Mouse (Mus musculus) embryonic fibroblast, embryonic 13.5 days (primary cell): ENCODE results near the gene Ndufb6. TPM values are rescaled to one million over a fixed set of nuclear protein-coding genes. Genes with fewer than 3 reads are reported as not detected.
A peak's percentile ranks its signal among the peaks of the same experiment; 100 is the strongest.

Source experiments
- H3K27ac ChIP-seq: 2 replicates; pipeline ENCODE4 v1.5.1; 2012; ENCODE audit warnings: low read length, control low read depth, inconsistent platforms; ENCODE audit not compliant: insufficient read depth
- H3K4me1 ChIP-seq: 2 replicates; pipeline ENCODE4 v1.6.1; 2011; ENCODE audit warnings: low read length; ENCODE audit not compliant: control insufficient read depth, insufficient read depth
- H3K4me3 ChIP-seq: 2 replicates; pipeline ENCODE4 v1.5.1; 2011; ENCODE audit warnings: mild to moderate bottlenecking, control low read depth, low read length; ENCODE audit not compliant: insufficient read depth
- CTCF ChIP-seq: IDR thresholded peaks from 2 replicates; pipeline ENCODE4 v1.5.1; 2011; ENCODE audit warnings: mild to moderate bottlenecking, control low read depth, low read length, moderate library complexity, borderline replicate concordance; ENCODE audit not compliant: insufficient read depth
- POLR2A ChIP-seq: IDR thresholded peaks from 2 replicates; pipeline ENCODE4 v1.6.1; 2011; ENCODE audit warnings: low read depth, mild to moderate bottlenecking, control low read depth, low read length, moderate library complexity
- polyA plus RNA-seq: library from polyadenylated mRNA; stranded (reverse); fragments of >200 nt; gene quantifications from 2 replicates; pipeline ENCODE4 v1.2.4, GENCODE M21; 2011; ENCODE audit warnings: low read depth; ENCODE audit not compliant: missing spikeins, insufficient read length

The Ndufb6 gene
- 133 and 135 TPM in 2 replicates for polyA plus RNA-seq

DNA sequence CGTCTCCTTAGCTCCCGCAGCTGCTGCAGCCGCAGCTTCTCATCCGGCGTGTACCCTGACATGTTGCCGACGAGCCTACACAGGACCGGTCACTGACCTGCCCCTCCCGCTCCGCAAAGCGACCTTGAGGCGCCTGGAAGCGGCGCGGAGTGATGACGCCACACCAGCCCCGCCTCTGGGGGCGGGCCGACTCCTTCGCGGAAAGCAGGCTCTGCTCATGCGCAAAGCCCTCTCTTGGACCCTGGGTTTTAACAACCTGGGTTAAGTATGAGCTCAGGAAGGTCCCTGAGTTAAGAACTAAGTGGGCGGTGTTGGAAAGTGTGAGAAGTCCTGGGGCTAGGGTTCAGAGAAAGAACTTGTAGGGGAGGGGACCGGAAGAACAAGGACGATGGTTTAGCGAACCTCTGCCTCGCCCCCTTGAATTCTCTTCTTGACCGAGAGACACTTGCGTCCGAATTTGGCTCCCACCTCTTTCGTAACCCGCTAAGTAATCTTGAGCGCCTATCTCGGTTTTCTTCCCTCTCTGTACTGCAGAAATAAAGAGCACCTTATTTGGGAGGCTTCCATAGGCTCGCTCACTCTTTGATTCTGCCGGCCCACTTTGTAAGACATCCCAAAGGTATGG, at the start of gene Ndufb6:
TSS of gene Ndufb6 (minus strand) at position 146 of the 625 bp plus-strand sequence.
- Histone ChIP-seq H3K4me1 (peaks cover 4% of the 10 kb centered on the region; the same call in 1 of the 2 replicates), H3K4me3 (peak within 1 kb of the TSS; percentile 88), H3K27ac (peak within 1 kb of the TSS; percentile 70)
- TF ChIP-seq POLR2A: peak; percentile 89
- TF ChIP-seq CTCF: no peak

GRCm38 (mm10) chr4:40327161-40327560, 47.9 kb upstream of the Ndufb6 start:
- no peak overlapping the region for H3K4me3 ChIP-seq
- TF ChIP-seq CTCF: no peak
- no peak for TF ChIP-seq POLR2A
- no peaks in the 10 kb centered on the region for H3K4me1 ChIP-seq
- H3K27ac ChIP-seq: no peak overlapping the region

- H3K27ac ChIP-seq: no peak overlapping the region
- H3K4me1 ChIP-seq: no peaks in the 10 kb centered on the region
- H3K4me3 ChIP-seq: no peak overlapping the region
- TF ChIP-seq CTCF: no peak
- TF ChIP-seq POLR2A: no peak
Measured at GRCm38 (mm10) chr4:40324620-40325019, 45.4 kb upstream of the Ndufb6 start.

DNA sequence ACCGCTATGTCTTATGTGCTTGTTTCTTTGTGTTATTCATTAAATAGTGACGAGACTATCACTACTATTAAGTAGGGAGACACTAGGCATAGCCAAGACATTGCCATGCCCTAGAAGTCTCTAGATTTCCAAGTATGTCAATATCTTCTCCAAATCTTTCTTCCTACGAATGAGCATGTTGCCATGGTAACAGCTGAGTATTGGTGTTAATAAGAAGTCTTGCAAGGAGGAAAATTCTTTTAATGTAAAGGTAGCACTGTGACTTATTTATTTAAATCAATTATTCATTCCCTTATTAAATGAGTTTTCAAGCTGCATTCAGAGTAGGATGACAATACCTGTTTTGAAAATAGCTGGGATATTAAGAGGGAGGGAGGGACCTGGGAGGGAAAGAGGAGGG, 38.2 kb upstream of the Ndufb6 start:
- Histone ChIP-seq H3K4me3 (no peak overlapping the region), H3K4me1 (no peaks in the 10 kb centered on the region)
- TF ChIP-seq POLR2A (no peak), CTCF (no peak)

DNA sequence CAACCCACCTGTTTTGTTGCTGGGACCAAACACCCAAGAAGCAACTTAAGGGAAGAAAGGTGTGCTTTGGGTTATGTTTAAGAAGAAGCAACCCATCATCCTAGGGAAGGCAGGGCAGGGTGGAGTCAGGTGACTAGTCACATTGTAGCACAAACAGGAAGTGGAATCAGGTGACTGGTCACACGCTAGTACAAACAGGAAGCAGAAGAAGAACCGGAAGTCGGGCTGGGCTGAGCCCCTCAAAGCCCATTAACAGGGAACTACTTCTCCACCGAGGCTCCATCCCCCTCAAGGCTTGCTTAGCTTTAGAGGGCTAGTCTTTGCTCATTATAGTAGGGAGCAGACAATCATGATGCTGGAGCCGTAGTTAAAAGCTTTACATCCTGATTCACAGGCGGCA, 33.8 kb upstream of the Ndufb6 start:
- TF ChIP-seq POLR2A: no peak
- TF ChIP-seq CTCF: no peak
- Histone ChIP-seq H3K4me3 (no peak overlapping the region), H3K4me1 (no peaks in the 10 kb centered on the region), H3K27ac (no peak overlapping the region)

More for the DNA sequence above, 38.2 kb upstream of the Ndufb6 start:
- H3K27ac ChIP-seq: no peak overlapping the region

DNA sequence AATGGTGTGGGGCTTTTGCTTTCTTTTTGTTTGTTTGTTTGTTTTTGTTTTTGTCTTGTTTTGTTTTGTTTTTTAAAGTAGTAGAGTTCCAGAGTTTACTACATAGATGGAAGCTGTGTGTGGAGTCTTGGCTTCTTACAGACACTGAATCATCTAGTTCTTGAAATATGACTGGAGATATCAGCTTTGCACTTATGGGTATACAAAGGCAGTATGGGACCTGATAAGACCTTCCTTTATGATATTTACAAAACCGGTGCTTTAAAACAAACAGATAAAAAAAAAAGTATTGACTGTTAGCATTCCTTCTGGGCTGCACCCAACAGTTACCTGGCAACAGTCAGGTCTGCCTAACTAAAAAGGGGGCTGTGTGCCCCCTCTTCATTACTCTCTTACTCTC, 33.0 kb upstream of the Ndufb6 start:
- TF ChIP-seq POLR2A (no peak), CTCF (no peak)
- Histone ChIP-seq H3K4me3 (no peak overlapping the region), H3K27ac (no peak overlapping the region), H3K4me1 (no peaks in the 10 kb centered on the region)

DNA sequence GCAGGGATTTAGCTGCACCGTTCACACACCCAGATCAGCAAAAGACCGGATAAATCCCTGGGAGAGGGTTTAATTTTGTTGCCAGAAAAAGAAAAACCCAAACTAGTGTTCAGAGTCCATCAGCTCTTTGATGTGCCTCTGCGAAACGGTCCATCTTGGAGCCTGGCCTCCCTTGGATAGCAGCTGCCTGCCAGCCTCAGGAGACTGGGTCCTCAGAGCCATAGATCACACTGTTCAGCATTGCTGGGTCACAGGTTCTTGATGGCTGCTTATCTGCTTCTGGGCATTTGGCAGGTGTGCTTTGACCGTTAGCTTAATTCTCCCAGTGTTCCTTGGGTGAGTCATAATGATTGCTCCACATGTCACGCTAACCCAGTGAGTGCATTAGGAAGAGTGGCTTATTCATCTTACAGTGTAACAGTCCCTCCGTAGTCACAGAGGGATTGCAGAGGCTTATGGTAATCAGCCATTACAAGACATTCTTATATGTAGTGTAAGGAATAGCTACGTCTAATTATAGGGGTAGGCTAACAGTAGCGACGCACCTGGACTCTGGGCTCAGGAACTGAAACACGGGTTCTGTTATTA, 31.7 kb upstream of the Ndufb6 start:
- H3K27ac ChIP-seq: no peak overlapping the region
- no peak for TF ChIP-seq CTCF
- no peak for TF ChIP-seq POLR2A
- no peak overlapping the region for H3K4me3 ChIP-seq
- no peaks in the 10 kb centered on the region for H3K4me1 ChIP-seq

- no peak for TF ChIP-seq CTCF
- TF ChIP-seq POLR2A: no peak
Measured at GRCm38 (mm10) chr4:40309682-40310081, 30.5 kb upstream of the Ndufb6 start.

DNA sequence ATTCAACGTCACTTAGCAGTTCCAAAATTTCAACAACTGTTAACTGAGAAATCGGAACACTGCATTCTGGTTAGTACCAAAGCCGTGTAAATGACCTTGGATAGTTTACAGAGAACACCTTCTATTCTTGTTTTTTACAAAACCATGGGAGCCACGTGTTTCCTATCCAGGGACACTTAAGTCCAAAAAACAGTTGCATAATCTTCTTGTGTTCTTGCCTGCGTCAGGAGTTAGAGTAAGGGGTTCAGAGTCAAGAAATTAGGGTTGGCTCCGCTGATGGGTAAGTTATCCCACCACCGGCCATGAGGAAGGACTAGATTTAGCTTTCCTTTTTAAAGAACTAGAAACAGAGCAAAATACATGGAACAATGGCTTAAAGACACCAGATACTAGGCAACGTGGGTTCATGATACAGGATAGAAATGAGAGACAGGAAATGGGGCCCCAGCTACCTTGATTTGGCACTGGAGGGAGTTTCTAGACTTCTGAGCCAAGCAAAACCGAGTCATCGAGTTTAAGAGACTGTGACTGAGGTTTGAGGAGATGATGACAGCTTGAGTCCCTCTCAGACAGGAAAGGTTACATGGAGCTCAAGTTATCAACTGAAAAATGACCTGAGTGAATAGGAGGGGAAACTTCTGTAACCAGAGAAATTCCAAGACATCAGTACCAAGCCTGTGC, 23.4 kb upstream of the Ndufb6 start:
- TF ChIP-seq CTCF (no peak), POLR2A (no peak)

More at GRCm38 (mm10) chr4:40309682-40310081, 30.5 kb upstream of the Ndufb6 start:
- no peak overlapping the region for H3K27ac ChIP-seq
- no peaks in the 10 kb centered on the region for H3K4me1 ChIP-seq
- H3K4me3 ChIP-seq: no peak overlapping the region

More for the DNA sequence above, 23.4 kb upstream of the Ndufb6 start:
- Histone ChIP-seq H3K27ac (no peak overlapping the region), H3K4me1 (no peaks in the 10 kb centered on the region), H3K4me3 (no peak overlapping the region)
